Mouse (Mus musculus) midbrain, postnatal 0 days (tissue): ENCODE measurements at regions not wholly inside any gene's neighbourhood (a gene's known extent, or its start where the extent isn't known, plus 50 kb on each side); places are given as distances from the start of the nearest gene placed in this dataset.
A peak's percentile ranks its signal among the peaks of the same experiment; 100 is the strongest.
"Not testable (repeated sequence)": the region's sequence is repeated elsewhere in the genome, so short reads cannot be mapped to it uniquely, and the experiment has no call there.

Experiments used
- ATAC-seq: fragments of 200-750 bp; cut with Nextera tagmentation; 2 replicates; pipeline ENCODE4 v1.8.0; 2017; ENCODE audit warnings: moderate number of reproducible peaks, mild to moderate bottlenecking, moderate TSS enrichment, moderate library complexity; ENCODE audit not compliant: low FRiP score
- DNase-seq: peaks from one replicate; pipeline ENCODE4 v3.0.0-alpha.2; 2015; ENCODE audit warnings: low spot score
- H3K27ac ChIP-seq: fragments of 300-500 bp; sonication (generic); 2 replicates; pipeline ENCODE4 v1.5.1; 2014; ENCODE audit warnings: low read depth, mild to moderate bottlenecking, low read length, mixed read lengths
- H3K27me3 ChIP-seq: fragments of 300-500 bp; sonication (generic); 2 replicates; pipeline ENCODE4 v1.6.1; 2014; ENCODE audit warnings: low read length, control low read depth, mixed read lengths; ENCODE audit not compliant: insufficient read depth
- H3K36me3 ChIP-seq: fragments of 300-500 bp; sonication (generic); 2 replicates; pipeline ENCODE4 v1.6.1; 2014; ENCODE audit warnings: low read length, control low read depth, mixed read lengths; ENCODE audit not compliant: insufficient read depth
- H3K4me1 ChIP-seq: fragments of 300-500 bp; sonication (generic); 2 replicates; pipeline ENCODE4 v1.6.1; 2014; ENCODE audit warnings: mild to moderate bottlenecking, control low read depth, antibody characterized with exemption, low read length, mixed read lengths; ENCODE audit not compliant: insufficient read depth
- H3K4me2 ChIP-seq: fragments of 300-500 bp; sonication (generic); 2 replicates; pipeline ENCODE4 v1.6.1; 2014; ENCODE audit warnings: low read depth, mild to moderate bottlenecking, low read length, mixed read lengths; ENCODE audit not compliant: poor library complexity, severe bottlenecking
- H3K4me3 ChIP-seq: fragments of 300-500 bp; sonication (generic); 2 replicates; pipeline ENCODE4 v1.5.1; 2014; ENCODE audit warnings: low read depth, mild to moderate bottlenecking, low read length, moderate library complexity
- H3K9ac ChIP-seq: fragments of 300-500 bp; sonication (generic); replicated peaks from 2 replicates; pipeline ENCODE4 v1.6.1; 2014; ENCODE audit warnings: mild to moderate bottlenecking, low read length, moderate library complexity, mixed read lengths; ENCODE audit not compliant: poor library complexity, severe bottlenecking
- H3K9me3 ChIP-seq: fragments of 300-500 bp; sonication (generic); 2 replicates; pipeline ENCODE4 v1.6.1; 2016; ENCODE audit warnings: low read length, control low read depth
- CTCF ChIP-seq: IDR thresholded peaks from 2 replicates; pipeline ENCODE4 v1.5.1; 2016; ENCODE audit warnings: antibody characterized with exemption, mild to moderate bottlenecking
- WGBS: fragments of 180-500 bp; shearing (Covaris S2); extraction: QIAGEN DNeasy Blood & Tissue Kit; methylation state at CpG from one replicate; pipeline ENCODE4 v1.1.7; 2014; 5-methylcytosine and 5-hydroxymethylcytosine counted together

- no peak overlapping the region for H3K9ac ChIP-seq
- no peak for DNase-seq
- H3K9me3 ChIP-seq: no peaks in the 10 kb centered on the region
- WGBS: 37% methylated on average over 1 of the region's 1 CpGs
- H3K4me3 ChIP-seq: no peak overlapping the region
- H3K4me2 ChIP-seq: no peak overlapping the region
- H3K4me1 ChIP-seq: no peaks in the 10 kb centered on the region
- TF ChIP-seq CTCF: no peak
- no peaks in the 10 kb centered on the region for H3K27me3 ChIP-seq
- no peak for ATAC-seq
- no peak overlapping the region for H3K27ac ChIP-seq
- H3K36me3 ChIP-seq: no peaks in the 10 kb centered on the region
Measured at GRCm38 (mm10) chr2:79030990-79031389, 163.1 kb downstream of the Ube2e3 start.

- H3K36me3 ChIP-seq: no peaks in the 10 kb centered on the region
- H3K9me3 ChIP-seq: no peaks in the 10 kb centered on the region
- DNase-seq: no peak
- H3K9ac ChIP-seq: no peak overlapping the region
- H3K4me3 ChIP-seq: no peak overlapping the region
- no peak for TF ChIP-seq CTCF
- H3K4me1 ChIP-seq: no peaks in the 10 kb centered on the region
- no peak overlapping the region for H3K4me2 ChIP-seq
- 97% methylated on average over 2 of the region's 2 CpGs for WGBS
- ATAC-seq: no peak
- no peak overlapping the region for H3K27ac ChIP-seq
- no peaks in the 10 kb centered on the region for H3K27me3 ChIP-seq
Measured at GRCm38 (mm10) chr2:79036296-79036695, 168.4 kb downstream of the Ube2e3 start.

- WGBS: 47% methylated on average over 5 of the region's 5 CpGs
- no peak for TF ChIP-seq CTCF
- H3K4me3 ChIP-seq: no peak overlapping the region
- no peaks in the 10 kb centered on the region for H3K4me1 ChIP-seq
- H3K27ac ChIP-seq: no peak overlapping the region
- H3K9me3 ChIP-seq: no peaks in the 10 kb centered on the region
- no peak overlapping the region for H3K9ac ChIP-seq
- H3K36me3 ChIP-seq: no peaks in the 10 kb centered on the region
- H3K4me2 ChIP-seq: no peak overlapping the region
- H3K27me3 ChIP-seq: no peaks in the 10 kb centered on the region
- ATAC-seq: no peak
- no peak for DNase-seq
Measured at GRCm38 (mm10) chr2:79038624-79039023, 170.7 kb downstream of the Ube2e3 start.

GRCm38 (mm10) chr2:79044804-79045203, 176.9 kb downstream of the Ube2e3 start:
- H3K4me1 ChIP-seq, DNase-seq, H3K4me2 ChIP-seq, H3K9me3 ChIP-seq, H3K36me3 ChIP-seq, H3K4me3 ChIP-seq, H3K27ac ChIP-seq, H3K27me3 ChIP-seq, ATAC-seq, H3K9ac ChIP-seq: not testable (repeated sequence)
- 92% methylated on average over 3 of the region's 3 CpGs for WGBS

- H3K36me3 ChIP-seq: no peaks in the 10 kb centered on the region
- ATAC-seq: no peak
- H3K9ac ChIP-seq: no peak overlapping the region
- TF ChIP-seq CTCF: no peak
- no peak overlapping the region for H3K4me3 ChIP-seq
- H3K27me3 ChIP-seq: no peaks in the 10 kb centered on the region
- no peak overlapping the region for H3K27ac ChIP-seq
- H3K4me2 ChIP-seq: no peak overlapping the region
- H3K9me3 ChIP-seq: no peaks in the 10 kb centered on the region
- H3K4me1 ChIP-seq: no peaks in the 10 kb centered on the region; the same call in 1 of the 2 replicates
- WGBS: 75% methylated on average over 4 of the region's 4 CpGs
- no peak for DNase-seq
Measured at GRCm38 (mm10) chr2:79045508-79045907, 177.6 kb downstream of the Ube2e3 start.

- no peaks in the 10 kb centered on the region for H3K27me3 ChIP-seq
- peak overlapping the region; percentile 25 for H3K4me2 ChIP-seq
- no peaks in the 10 kb centered on the region for H3K9me3 ChIP-seq
- WGBS: 15% methylated on average over 7 of the region's 7 CpGs
- H3K4me1 ChIP-seq: no peaks in the 10 kb centered on the region; the same call in 1 of the 2 replicates
- DNase-seq: peak; percentile 81
- no peaks in the 10 kb centered on the region for H3K36me3 ChIP-seq
- peak; percentile 85 for ATAC-seq
- H3K27ac ChIP-seq: no peak overlapping the region; the same call in 1 of the 2 replicates
- no peak for TF ChIP-seq CTCF
- no peak overlapping the region for H3K9ac ChIP-seq
- H3K4me3 ChIP-seq: no peak overlapping the region
Measured at GRCm38 (mm10) chr2:79048020-79048419, 180.1 kb downstream of the Ube2e3 start.
